In the genomic region with DNA sequence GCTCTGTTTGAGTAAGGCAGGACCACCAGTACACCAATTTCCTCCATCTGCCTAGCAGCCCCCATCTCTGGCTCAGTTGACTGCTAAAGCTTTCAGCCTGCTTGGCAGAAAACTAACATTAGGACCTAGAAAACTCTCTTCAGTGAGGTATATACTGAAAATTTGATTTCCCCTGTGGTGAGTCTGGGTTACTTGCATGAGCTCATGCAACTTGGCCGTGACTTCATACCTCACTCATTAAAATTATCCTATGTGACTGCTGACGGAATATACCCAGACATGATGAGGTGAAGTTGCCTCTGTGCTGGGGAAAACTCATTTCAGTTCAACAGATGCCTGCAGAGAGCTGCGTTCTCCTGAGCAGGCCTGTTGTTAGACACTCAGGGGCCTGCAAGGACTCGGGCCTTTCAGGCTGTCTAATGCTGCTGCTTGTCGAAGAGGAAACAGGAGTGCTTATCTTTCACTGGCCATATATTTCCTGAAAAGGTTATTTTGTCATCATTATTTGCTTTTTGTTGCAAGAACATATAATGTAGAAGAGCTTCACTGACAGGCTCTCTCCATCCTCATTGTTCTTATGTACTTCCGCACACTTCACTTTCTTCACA, we compare ENCODE assay signal across 20 mouse cellular contexts.
DNase-seq lines count a peak whose midpoint lies in the region; ATAC-seq and TF ChIP-seq lines count a peak whose summit lies in the region.
"Had no signal": no experiment of that assay in that cellular context is flagged by ENCODE, and none has a peak within 500 bp of the region (broad histone marks: within the 10 kb centered on the region; RNA-seq: fewer than 3 reads in every experiment).

No protein-coding gene starts in this region.

- 0 out of 2 replicates have a peak overlapping the region, but pooled peaks have one; percentile 20 for H3K27ac ChIP-seq in embryonic facial prominence, embryonic 11.5 days (replicated peaks; ENCODE audit: low read depth, low read length)
- H3K27ac ChIP-seq in embryonic facial prominence, embryonic 10.5 days (replicated peaks) = no peak overlapping the region
- H3K27ac ChIP-seq in lung, postnatal 0 days (ENCODE audit: low read length) = no peak overlapping the region
- peak overlapping the region; percentile 73 for H3K27ac ChIP-seq in limb, embryonic 15.5 days
- H3K27ac ChIP-seq: hindbrain, embryonic 15.5 days; neural tube, embryonic 15.5 days had no signal

- ATAC-seq in embryonic facial prominence, embryonic 11.5 days (replicated peaks; ENCODE audit: insufficient number of reproducible peaks, low FRiP score, low TSS enrichment, low read depth) = no peak
- no peak for ATAC-seq in lung, postnatal 0 days
- peak; percentile 85 for ATAC-seq in limb, embryonic 15.5 days (ENCODE audit: insufficient number of reproducible peaks, low FRiP score, low TSS enrichment, low read depth)
- ATAC-seq in megakaryocyte progenitor cell, adult 5-6 weeks (replicated peaks; ENCODE audit: poor library complexity) = peak; percentile 71
- ATAC-seq: forebrain, embryonic 14.5 days; midbrain, embryonic 16.5 days had no signal

- H3K4me3 ChIP-seq in embryonic facial prominence, embryonic 11.5 days (ENCODE audit: low read depth, low read length) = no peak overlapping the region
- H3K4me3 ChIP-seq in embryonic facial prominence, embryonic 10.5 days = no peak overlapping the region
- no peak overlapping the region for H3K4me3 ChIP-seq in lung, postnatal 0 days (ENCODE audit: low read depth, low read length)
- H3K4me3 ChIP-seq in limb, embryonic 15.5 days = no peak overlapping the region
- H3K4me3 ChIP-seq: hindbrain, embryonic 15.5 days; neural tube, embryonic 15.5 days had no signal

- no peaks in the 10 kb centered on the region for H3K27me3 ChIP-seq in embryonic facial prominence, embryonic 11.5 days (ENCODE audit: control insufficient read depth, insufficient read depth, low read length)
- H3K27me3 ChIP-seq in embryonic facial prominence, embryonic 10.5 days (replicated peaks; ENCODE audit: low read depth, poor library complexity, severe bottlenecking) = no peaks in the 10 kb centered on the region
- H3K27me3 ChIP-seq in lung, postnatal 0 days (replicated peaks; ENCODE audit: insufficient read depth, low read length) = no peaks in the 10 kb centered on the region
- H3K27me3 ChIP-seq in limb, embryonic 15.5 days = no peaks in the 10 kb centered on the region
- H3K27me3 ChIP-seq: hindbrain, embryonic 15.5 days; neural tube, embryonic 15.5 days had no signal

- H3K9me3 ChIP-seq in embryonic facial prominence, embryonic 11.5 days (replicated peaks; ENCODE audit: control insufficient read depth, low read length) = no peaks in the 10 kb centered on the region
- H3K9me3 ChIP-seq in embryonic facial prominence, embryonic 10.5 days = no peaks in the 10 kb centered on the region
- H3K9me3 ChIP-seq in lung, postnatal 0 days (ENCODE audit: low read length) = no peaks in the 10 kb centered on the region
- no peaks in the 10 kb centered on the region for H3K9me3 ChIP-seq in limb, embryonic 15.5 days
- H3K9me3 ChIP-seq: hindbrain, embryonic 15.5 days; neural tube, embryonic 15.5 days had no signal

- no peaks in the 10 kb centered on the region for H3K36me3 ChIP-seq in embryonic facial prominence, embryonic 11.5 days (replicated peaks; ENCODE audit: control insufficient read depth, insufficient read depth, low read depth, low read length)
- H3K36me3 ChIP-seq in embryonic facial prominence, embryonic 10.5 days (replicated peaks) = peaks cover 7% of the 10 kb centered on the region; the same call in 1 of the 2 replicates
- no peaks in the 10 kb centered on the region for H3K36me3 ChIP-seq in lung, postnatal 0 days (ENCODE audit: insufficient read depth, low read length)
- H3K36me3 ChIP-seq in limb, embryonic 15.5 days = no peaks in the 10 kb centered on the region
- H3K36me3 ChIP-seq: hindbrain, embryonic 15.5 days; neural tube, embryonic 15.5 days had no signal

- no peak for TF ChIP-seq EP300 in lung, postnatal 0 days (IDR thresholded peaks at IDR 0.05)

- WGBS in embryonic facial prominence, embryonic 11.5 days = 89% methylated on average over 6 of the region's 6 CpGs
- WGBS in embryonic facial prominence, embryonic 10.5 days = 87% methylated on average over 6 of the region's 6 CpGs
- WGBS in lung, postnatal 0 days = 51% methylated on average over 6 of the region's 6 CpGs
- WGBS in limb, embryonic 15.5 days = 44% methylated on average over 6 of the region's 6 CpGs

- no peak overlapping the region for H3K4me2 ChIP-seq in embryonic facial prominence, embryonic 11.5 days (ENCODE audit: low read depth, low read length)
- H3K4me2 ChIP-seq in lung, postnatal 0 days (replicated peaks; ENCODE audit: low read depth, low read length) = no peak overlapping the region
- H3K4me2 ChIP-seq in limb, embryonic 15.5 days = no peak overlapping the region
- H3K4me2 ChIP-seq: heart, embryonic 11.5 days; hindbrain, embryonic 15.5 days; neural tube, embryonic 15.5 days had no signal

- no peak for TF ChIP-seq CTCF in lung, postnatal 0 days (IDR thresholded peaks at IDR 0.05)

- no peak for DNase-seq in embryonic facial prominence, embryonic 11.5 days (ENCODE audit: low spot score)
- no peak for DNase-seq in embryonic facial prominence, embryonic 10.5 days (ENCODE audit: low spot score)
- peak; percentile 12 for DNase-seq in lung, postnatal 0 days (ENCODE audit: low spot score)
- DNase-seq in lung, postnatal 36 days = no peak
- no peak for DNase-seq in heart, adult 8-10 months (ENCODE audit: low spot score)
- DNase-seq in urinary bladder, postnatal 36 days (ENCODE audit: low spot score in 2 of 2) = no peak
- DNase-seq: adrenal gland, adult 8-10 months; cerebellum, postnatal 14 days; embryo, embryonic 11 days; gastrocnemius, postnatal 25 days; lung, adult 18-20 months; right cerebral cortex, postnatal 25 days; thymus, adult 2 months had no signal

- H3K9ac ChIP-seq in embryonic facial prominence, embryonic 11.5 days (replicated peaks; ENCODE audit: low read length) = no peak overlapping the region
- H3K9ac ChIP-seq in lung, postnatal 0 days (replicated peaks; ENCODE audit: low read depth) = no peak overlapping the region
- H3K9ac ChIP-seq in limb, embryonic 15.5 days = no peak overlapping the region
- H3K9ac ChIP-seq: hindbrain, embryonic 15.5 days; neural tube, embryonic 15.5 days had no signal

- no peaks in the 10 kb centered on the region for H3K4me1 ChIP-seq in embryonic facial prominence, embryonic 11.5 days (ENCODE audit: control insufficient read depth, insufficient read depth, low read length)
- peaks cover 11% of the 10 kb centered on the region for H3K4me1 ChIP-seq in embryonic facial prominence, embryonic 10.5 days
- no peaks in the 10 kb centered on the region; the same call in 1 of the 2 replicates for H3K4me1 ChIP-seq in lung, postnatal 0 days (ENCODE audit: insufficient read depth, low read depth, low read length)
- H3K4me1 ChIP-seq in limb, embryonic 15.5 days = peaks cover 30% of the 10 kb centered on the region
- H3K4me1 ChIP-seq: hindbrain, embryonic 15.5 days had no signal

Comparison
In these comparisons a context has a peak if more than half of its experiments do, and no peak if none do; other contexts are left out.
1. H3K27ac ChIP-seq: peak in embryonic facial prominence, embryonic 11.5 days (single experiment) and limb, embryonic 15.5 days (single experiment); none in embryonic facial prominence, embryonic 10.5 days (single experiment) and lung, postnatal 0 days (single experiment).
2. ATAC-seq: peak in limb, embryonic 15.5 days (single experiment) and megakaryocyte progenitor cell, adult 5-6 weeks (single experiment); none in embryonic facial prominence, embryonic 11.5 days (single experiment) and lung, postnatal 0 days (single experiment).